Mouse (Mus musculus): ENCODE data around the gene Cep290. TPM values are rescaled to one million over a fixed set of nuclear protein-coding genes. Genes with fewer than 3 reads are reported as not detected.
"Not testable (repeated sequence)": the region's sequence is repeated elsewhere in the genome, so short reads cannot be mapped to it uniquely, and the experiment has no call there.

Cep290 gene
- 10 to 100 TPM; 15.8 to 15.9 TPM for total RNA-seq (2021)

GRCm38 (mm10) chr10:100487097-100487978 is at the start of gene Cep290, which contains the start of gene Tmtc3:
Cep290 (plus strand) TSS chr10:100487558.
Tmtc3 (minus strand) TSS chr10:100487350.
- DNase-seq (ENCODE audit: low spot score in 2 of 2) = peak; percentile 95 to 99
- intact Hi-C loops (cut with DNase I) = no loop called here

- intact Hi-C loops (cut with DNase I) = no loop called here
- no peak for DNase-seq (ENCODE audit: low spot score in 2 of 2)
Observed at GRCm38 (mm10) chr10:100449394-100449793, 38.0 kb upstream of the Cep290 start.

DNA sequence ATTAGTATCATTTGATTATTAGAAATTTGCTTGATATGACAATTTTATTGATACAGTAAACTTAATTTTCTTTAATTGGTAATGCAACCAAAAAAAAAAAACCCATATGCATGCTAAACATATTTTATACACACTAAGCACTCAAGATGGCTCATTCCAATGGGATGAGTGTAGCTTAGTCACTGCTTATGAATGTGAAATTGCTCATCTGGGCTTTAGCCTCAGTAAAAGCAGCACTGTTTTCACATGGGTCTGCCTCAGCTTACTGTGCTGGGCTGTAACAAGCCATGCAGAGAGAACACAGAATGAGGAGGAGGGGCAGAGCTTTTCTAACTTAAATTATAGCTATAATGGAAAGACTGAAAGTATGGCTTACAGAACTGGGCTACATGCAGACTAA is 26.8 kb upstream of the Cep290 start:
- DNase-seq (ENCODE audit: low spot score in 2 of 2) = no peak
- intact Hi-C loops (cut with DNase I) = no loop called here

DNA sequence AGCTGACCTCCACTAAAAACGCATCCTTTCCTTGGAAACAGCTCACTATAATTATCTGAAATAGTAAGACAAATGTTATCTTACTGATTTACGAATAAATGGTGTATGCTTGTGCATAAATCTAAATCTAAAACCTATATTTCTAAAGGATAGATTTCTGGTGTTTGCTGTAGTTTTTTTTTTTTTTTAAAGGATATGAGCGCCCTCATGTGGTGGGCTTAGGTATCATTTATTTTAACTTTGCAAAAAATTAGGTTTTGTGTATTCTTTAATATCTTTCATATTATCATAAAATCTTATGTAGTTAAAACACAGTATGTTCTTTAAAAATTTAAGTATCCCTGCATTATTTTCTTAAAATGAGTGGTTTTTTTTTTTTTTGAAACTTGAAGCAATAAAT is 12.3 kb upstream of the Cep290 start:
- DNase-seq (ENCODE audit: low spot score in 2 of 2) = no peak
- intact Hi-C loops (cut with DNase I) = no loop called here

DNA sequence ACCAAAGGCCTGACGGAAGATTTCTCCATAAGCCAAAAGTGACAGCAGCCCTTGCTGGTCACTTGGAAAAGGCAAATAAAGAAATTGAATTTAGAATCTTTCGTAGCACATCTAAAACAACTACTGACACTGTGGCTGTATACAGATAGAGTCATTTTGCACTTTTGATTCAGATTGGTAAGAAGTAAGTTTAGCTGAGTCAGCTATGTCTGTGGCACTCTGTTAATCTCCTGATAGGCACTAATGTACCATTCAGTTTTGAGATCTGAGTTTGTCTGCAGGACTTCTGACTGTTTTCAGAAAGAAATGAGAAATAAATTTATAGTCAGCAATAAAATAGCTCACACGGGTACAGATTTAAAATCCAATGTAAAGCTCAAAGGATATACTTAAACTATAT is 7.8 kb upstream of the Cep290 start:
- DNase-seq (ENCODE audit: low spot score in 2 of 2) = no peak
- intact Hi-C loops (cut with DNase I) = no loop called here

DNA sequence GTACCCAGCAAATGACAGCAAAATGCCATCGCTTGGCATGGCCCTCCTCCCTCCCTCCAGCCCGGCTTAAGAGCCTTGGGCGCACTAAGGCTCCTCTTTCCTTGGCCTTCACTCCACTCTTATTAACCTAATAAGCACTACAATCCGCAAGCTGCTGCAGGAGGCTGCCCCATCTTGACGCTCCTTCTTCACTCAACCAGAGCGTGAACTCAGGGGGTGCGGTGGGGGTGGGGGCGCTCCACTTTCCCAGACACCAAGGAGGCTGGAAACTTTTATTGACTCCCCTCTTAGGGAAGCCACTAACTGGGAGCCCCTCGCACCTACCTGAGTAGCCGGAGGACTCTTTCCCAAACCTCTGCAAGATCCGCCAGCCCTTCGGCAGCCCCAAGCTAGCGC is 659 bp upstream of the Cep290 start:
- DNase-seq (ENCODE audit: low spot score in 2 of 2) = peak in 1 of 2 experiments; percentile 7
- intact Hi-C loops (cut with DNase I) = no loop called here

- intact Hi-C loops (cut with DNase I) = no loop called here
- DNase-seq (ENCODE audit: low spot score in 2 of 2) = no peak
Observed at GRCm38 (mm10) chr10:100491916-100492315, 4.6 kb downstream of the Cep290 start.

DNA sequence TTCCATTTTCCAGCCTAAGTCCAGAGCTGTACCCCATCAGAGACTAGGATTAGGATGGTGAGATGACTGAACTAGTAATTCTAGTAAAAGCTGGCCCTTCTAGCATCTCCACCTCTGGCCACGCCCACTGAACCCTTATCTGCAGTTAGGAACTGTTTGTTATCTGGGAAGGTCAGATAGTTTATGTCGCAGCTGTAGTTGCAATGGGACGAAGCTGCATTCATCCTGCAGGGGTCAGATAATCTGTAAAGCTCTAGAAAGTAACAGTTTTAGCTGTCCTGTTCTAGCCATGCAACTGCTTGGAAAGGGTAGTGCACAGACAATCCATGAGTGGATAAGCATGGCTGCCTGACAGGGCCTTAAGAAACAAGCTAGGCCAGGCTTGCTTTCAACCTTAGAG is 11.0 kb downstream of the Cep290 start:
- DNase-seq (ENCODE audit: low spot score in 2 of 2) = no peak
- intact Hi-C loops (cut with DNase I) = no loop called here

DNA sequence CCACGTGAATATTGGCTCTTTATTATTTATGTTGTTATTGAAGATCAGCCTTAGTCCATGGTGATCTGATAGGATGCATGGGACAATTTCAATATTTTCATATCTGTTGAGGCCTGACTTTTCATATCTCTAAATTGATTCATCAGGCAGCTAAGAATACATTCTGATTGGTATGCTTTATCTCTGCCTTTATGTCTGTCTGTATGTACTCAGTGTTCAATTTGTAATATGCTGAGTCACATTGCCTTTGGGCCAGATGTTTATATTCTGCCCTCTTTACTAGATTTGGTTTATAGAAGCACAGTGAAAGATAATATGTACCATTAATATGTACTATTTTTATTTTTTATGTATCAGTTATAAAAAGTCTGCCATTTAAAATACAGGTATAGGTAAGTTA is 20.8 kb downstream of the Cep290 start:
- intact Hi-C loops (cut with DNase I) = no loop called here
- no peak for DNase-seq (ENCODE audit: low spot score in 2 of 2)

- intact Hi-C loops (cut with DNase I) = no loop called here
- no peak for DNase-seq (ENCODE audit: low spot score in 2 of 2)
Observed at GRCm38 (mm10) chr10:100521617-100522016, 34.3 kb downstream of the Cep290 start.

GRCm38 (mm10) chr10:100522330-100522729 is 35.0 kb downstream of the Cep290 start:
- intact Hi-C loops (cut with DNase I) = no loop called here
- no peak for DNase-seq (ENCODE audit: low spot score in 2 of 2)

DNA sequence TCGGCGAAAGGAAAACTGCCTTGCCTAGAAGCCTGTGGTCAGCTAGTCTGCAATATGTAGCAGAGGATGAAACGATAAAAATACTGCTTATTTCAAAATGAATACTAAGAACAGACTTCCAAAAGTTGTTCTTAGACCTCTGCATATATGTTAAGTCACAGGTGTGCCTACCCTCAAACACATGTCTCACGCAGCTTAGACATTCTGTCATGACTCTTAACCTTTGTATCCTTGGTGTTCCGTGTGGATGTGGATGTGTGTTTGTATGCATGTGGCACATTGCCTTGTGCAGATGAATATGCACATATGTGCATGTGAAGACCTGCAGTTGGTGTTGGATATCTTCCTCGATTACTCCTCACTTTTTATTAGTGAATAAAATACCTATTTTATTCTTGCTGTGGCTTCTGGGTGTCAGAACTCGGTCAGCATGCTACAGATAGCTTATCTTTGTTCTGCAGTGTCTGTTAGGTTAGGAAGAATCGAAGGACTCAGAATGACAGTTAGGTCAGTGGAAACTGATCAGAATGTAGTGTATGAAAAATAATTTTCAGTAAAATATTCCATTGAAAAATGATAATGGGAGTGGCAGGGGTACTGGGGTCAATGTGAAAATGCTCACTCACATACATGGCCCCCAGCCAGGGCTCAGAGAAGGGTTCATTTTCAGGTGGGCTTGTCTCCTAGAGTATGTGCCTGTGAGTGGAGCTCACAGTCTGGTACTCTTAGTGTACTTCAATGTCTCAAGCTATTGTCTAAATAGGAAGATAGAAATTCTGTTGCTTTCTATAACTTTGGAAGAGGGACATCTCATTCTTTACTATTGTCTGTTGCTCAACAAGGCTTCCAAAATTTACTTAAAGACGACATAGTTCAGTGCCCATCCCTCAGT is 37.4 kb downstream of the Cep290 start:
- intact Hi-C loops (cut with DNase I) = no loop called here
- no peak for DNase-seq (ENCODE audit: low spot score in 2 of 2)

DNA sequence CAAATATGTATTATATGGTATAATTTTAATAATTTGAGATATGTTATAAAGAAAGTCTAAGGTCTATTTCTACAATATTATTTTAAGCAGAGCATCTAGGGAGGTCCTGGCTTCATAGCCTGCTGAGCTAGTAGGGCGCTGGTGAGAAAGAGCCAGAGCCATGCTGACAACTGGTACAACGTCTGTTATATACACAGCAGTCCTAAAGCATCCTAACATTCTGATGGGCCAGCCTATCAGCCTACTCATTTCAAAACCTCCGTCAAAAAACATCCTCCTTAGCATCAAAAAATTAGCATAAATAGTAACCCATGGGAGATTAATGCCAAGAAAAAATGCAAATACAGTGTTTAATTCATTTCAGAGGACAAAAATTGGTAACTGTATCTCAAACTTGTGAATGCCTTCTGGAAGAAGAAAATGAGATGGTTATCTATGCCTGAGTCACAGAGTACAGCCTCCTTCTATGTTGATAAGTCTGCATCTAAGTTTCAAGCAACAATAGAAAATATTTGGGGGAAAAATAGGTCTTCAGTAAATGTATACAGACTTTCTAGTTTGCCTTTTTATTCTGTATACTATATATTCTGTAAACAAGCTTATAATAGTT is 69.3 kb downstream of the Cep290 start:
- intact Hi-C loops (cut with DNase I) = no loop called here
- DNase-seq (ENCODE audit: low spot score in 2 of 2) = peak in 1 of 2 experiments; percentile 17

- DNase-seq (ENCODE audit: low spot score in 2 of 2); intact Hi-C loops (cut with DNase I): not testable (repeated sequence)
Observed at GRCm38 (mm10) chr10:100560194-100560883, 73.0 kb downstream of the Cep290 start.

GRCm38 (mm10) chr10:100564112-100564511 is 76.8 kb downstream of the Cep290 start:
- intact Hi-C loops (cut with DNase I) = no loop called here
- DNase-seq (ENCODE audit: low spot score in 2 of 2) = peak in 1 of 2 experiments; percentile 46

DNA sequence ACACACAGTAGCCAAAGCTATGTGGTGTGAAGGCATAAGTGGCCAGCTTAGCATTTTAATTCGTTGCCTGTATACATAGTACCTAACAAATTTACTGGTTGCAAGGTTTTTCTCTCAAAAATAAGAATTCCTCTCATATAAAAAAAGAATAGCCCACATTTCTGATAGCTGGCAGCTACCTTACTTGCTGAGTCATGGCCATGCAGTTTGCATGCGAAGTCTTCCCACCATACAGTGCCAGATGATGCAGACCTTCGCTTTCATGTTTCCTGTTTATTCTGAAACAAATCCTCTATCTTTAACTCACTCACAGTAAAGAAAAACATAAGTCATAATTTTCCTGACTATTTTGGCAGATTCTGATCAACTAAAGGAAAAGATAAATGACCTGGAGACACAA is 84.3 kb downstream of the Cep290 start:
- peak in 1 of 2 experiments; percentile 52 for DNase-seq (ENCODE audit: low spot score in 2 of 2)
- intact Hi-C loops (cut with DNase I) = no loop called here

- intact Hi-C loops (cut with DNase I) = no loop called here
- DNase-seq (ENCODE audit: low spot score in 2 of 2) = no peak
Observed at GRCm38 (mm10) chr10:100574505-100575149, 87.3 kb downstream of the Cep290 start.

DNA sequence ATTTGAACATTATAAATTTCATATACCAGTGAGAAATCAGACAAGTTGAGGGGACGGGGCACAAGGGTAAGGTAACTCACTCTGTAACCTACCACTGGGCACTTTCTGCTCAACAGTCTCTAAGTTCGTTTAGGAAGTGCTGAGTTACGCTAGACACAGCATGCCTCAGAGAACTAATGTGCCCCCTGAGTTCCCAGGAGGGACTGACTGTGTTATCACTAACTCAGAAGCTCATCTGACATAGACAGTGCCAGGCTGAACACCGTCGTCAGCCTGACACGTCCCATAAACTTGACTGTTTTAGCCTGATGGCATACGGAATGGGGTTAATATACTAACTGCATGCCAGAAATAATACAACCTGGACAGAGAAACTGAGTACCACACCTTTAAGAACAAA is 87.9 kb downstream of the Cep290 start:
- DNase-seq (ENCODE audit: low spot score in 2 of 2) = no peak
- intact Hi-C loops (cut with DNase I) = no loop called here

- intact Hi-C loops (cut with DNase I) = no loop called here
- DNase-seq (ENCODE audit: low spot score in 2 of 2) = no peak
Observed at GRCm38 (mm10) chr10:100584178-100584577, 96.8 kb downstream of the Cep290 start.

Data from left cerebral cortex, postnatal 25 days (tissue).